Mouse (Mus musculus) cortical plate, adult 2 months (tissue): ENCODE results near the gene Tmem38b. TPM values are rescaled to one million over a fixed set of nuclear protein-coding genes. Genes with fewer than 3 reads are reported as not detected.

Source experiments
- H3K27ac ChIP-seq: fragments of 200-500 bp; 2 replicates; pipeline ENCODE4 v1.5.1; 2012; ENCODE audit warnings: low read length, control low read depth, inconsistent platforms; ENCODE audit not compliant: insufficient read depth
- H3K4me1 ChIP-seq: fragments of 200-500 bp; 2 replicates; pipeline ENCODE4 v1.6.1; 2011; ENCODE audit warnings: low read length; ENCODE audit not compliant: control insufficient read depth, insufficient read depth
- H3K4me3 ChIP-seq: fragments of 200-500 bp; 2 replicates; pipeline ENCODE4 v1.5.1; 2011; ENCODE audit warnings: mild to moderate bottlenecking, low read length, control low read depth; ENCODE audit not compliant: insufficient read depth
- CTCF ChIP-seq: fragments of 200-500 bp; IDR thresholded peaks from 2 replicates; pipeline ENCODE4 v1.5.1; 2011; ENCODE audit warnings: mild to moderate bottlenecking, control low read depth, low read length; ENCODE audit not compliant: insufficient read depth; ENCODE audit errors: extremely low read depth
- POLR2A ChIP-seq: fragments of 200-500 bp; IDR thresholded peaks from 2 replicates; pipeline ENCODE4 v1.6.1; 2011; ENCODE audit warnings: mild to moderate bottlenecking, low read length, control low read depth; ENCODE audit not compliant: insufficient read depth; ENCODE audit errors: extremely low read depth
- polyA plus RNA-seq: library from polyadenylated mRNA; depleted of rRNA; stranded (reverse); fragments of >200 nt; gene quantifications from 2 replicates; pipeline ENCODE4 v1.2.3, GENCODE M21; 2012

Gene Tmem38b
- polyA plus RNA-seq, 1 experiment, result 7.3 TPM

- H3K4me3 ChIP-seq, result no peak overlapping the region
- H3K27ac ChIP-seq, result no peak overlapping the region
- H3K4me1 ChIP-seq, result no peaks in the 10 kb centered on the region
- TF ChIP-seq CTCF, result no peak
- no peak for TF ChIP-seq POLR2A
These were observed 52.9 kb downstream of the Tmem38b start for GRCm38 (mm10) chr4:53878542-53879417.

- Histone ChIP-seq H3K4me3 (no peak overlapping the region), H3K4me1 (0 out of 2 replicates have a peak, but pooled peaks cover 2% of the 10 kb centered on the region), H3K27ac (no peak overlapping the region)
- TF ChIP-seq POLR2A (no peak), CTCF (no peak)
These were observed 57.3 kb downstream of the Tmem38b start for GRCm38 (mm10) chr4:53882921-53883682.

- H3K4me1 ChIP-seq, result 0 out of 2 replicates have a peak, but pooled peaks cover 2% of the 10 kb centered on the region
- H3K27ac ChIP-seq, result no peak overlapping the region
- peak; percentile 63; the same call in 1 of the 2 replicates for TF ChIP-seq CTCF
- TF ChIP-seq POLR2A, result no peak
- H3K4me3 ChIP-seq, result no peak overlapping the region
These were observed 58.8 kb downstream of the Tmem38b start for GRCm38 (mm10) chr4:53884351-53885245.

DNA sequence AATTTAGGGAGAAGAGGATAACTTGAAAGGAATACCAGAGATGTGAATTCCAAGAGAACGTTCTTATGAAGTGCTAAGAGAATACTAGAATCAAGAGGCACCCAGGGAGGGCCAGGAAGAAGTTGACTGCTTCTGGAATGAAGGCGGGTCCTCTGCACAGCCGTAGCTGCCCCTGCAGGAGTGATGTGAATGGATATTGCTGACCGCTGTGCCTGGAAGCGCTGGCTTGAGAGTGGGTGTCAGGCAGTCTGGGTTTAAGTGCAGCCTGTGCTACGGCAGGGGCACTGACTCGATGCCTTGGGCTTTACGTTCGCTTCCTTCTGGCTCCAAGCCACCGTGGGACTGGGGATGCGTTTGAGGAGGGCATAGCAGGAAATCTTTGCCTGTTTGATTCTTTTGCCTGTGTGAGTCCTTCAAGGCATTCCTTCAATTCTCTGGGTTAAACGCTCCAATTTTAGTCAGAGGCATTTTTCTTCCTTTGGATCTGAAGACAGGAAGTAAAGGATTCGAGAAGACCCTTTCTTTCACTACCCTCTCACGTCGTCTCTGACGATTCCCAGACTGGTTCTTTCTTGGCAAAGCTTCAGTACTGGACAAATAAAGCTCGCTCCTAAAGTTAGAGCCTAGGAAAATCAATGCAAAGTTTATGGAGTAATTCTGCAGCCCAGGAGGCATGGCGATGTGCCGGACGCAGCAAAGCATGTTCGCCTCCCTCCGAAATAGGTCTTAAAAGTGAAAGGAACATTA lies 60.7 kb downstream of the Tmem38b start:
- no peak overlapping the region for H3K27ac ChIP-seq
- TF ChIP-seq POLR2A, result no peak
- TF ChIP-seq CTCF, result no peak
- no peak overlapping the region for H3K4me3 ChIP-seq
- 0 out of 2 replicates have a peak, but pooled peaks cover 2% of the 10 kb centered on the region for H3K4me1 ChIP-seq

GRCm38 (mm10) chr4:53895335-53895734 lies 69.5 kb downstream of the Tmem38b start:
- TF ChIP-seq CTCF, result no peak
- no peak for TF ChIP-seq POLR2A
- Histone ChIP-seq H3K4me3 (no peak overlapping the region), H3K27ac (no peak overlapping the region), H3K4me1 (no peaks in the 10 kb centered on the region)

GRCm38 (mm10) chr4:53896150-53896833 lies 70.4 kb downstream of the Tmem38b start:
- Histone ChIP-seq H3K4me1 (no peaks in the 10 kb centered on the region), H3K4me3 (no peak overlapping the region), H3K27ac (no peak overlapping the region)
- TF ChIP-seq CTCF, result no peak
- TF ChIP-seq POLR2A, result no peak

DNA sequence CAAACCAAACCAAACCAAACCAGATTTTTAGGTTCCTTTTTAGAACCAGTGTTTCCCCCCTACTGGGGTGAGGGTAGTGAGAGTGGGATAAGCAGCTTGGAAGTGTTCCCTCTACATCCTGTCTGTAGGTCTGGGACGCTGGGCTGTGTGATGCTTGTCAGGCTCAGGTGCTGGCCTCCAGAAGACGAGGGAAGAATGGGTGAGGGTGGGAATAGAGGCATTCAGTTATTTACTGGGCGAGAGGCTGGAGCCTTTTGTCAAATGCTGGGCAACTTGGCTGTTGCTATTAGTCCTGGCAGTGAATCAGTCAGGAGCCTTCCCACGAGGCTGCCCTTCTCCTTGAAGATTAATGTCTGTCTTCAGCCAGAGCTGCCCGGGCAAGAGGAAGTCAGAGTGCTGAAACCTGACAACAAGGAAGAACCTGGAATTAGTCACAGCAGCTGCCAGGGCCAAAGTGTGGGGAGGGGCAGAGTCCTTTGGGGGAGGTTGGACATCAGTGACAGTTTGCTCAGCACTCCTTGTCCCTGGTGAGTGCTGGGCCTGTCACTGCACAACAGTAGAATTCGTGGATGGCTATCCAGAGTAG lies 74.6 kb downstream of the Tmem38b start:
- Histone ChIP-seq H3K4me3 (no peak overlapping the region), H3K27ac (no peak overlapping the region), H3K4me1 (no peaks in the 10 kb centered on the region)
- TF ChIP-seq CTCF (no peak), POLR2A (no peak)

DNA sequence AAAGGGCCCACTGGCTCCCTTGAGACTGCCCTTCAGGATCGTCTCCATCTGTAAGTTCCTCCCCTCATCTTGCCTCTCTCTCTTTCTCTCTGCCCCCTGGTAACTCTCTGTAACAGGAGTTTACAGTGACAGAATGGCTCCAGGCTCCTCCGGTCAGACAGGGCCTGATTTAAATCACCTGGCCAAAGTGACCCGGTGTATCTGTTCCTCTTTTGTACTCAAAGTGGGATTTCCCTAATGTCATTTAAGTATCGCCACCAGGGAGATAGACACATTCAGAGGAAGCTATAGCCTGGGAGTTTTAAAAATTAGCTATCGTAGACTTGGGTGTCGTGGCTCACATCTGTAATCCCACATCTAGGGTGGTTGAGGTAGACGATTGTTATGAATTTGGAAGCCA lies 78.5 kb downstream of the Tmem38b start:
- H3K4me1 ChIP-seq, result no peaks in the 10 kb centered on the region
- no peak overlapping the region for H3K27ac ChIP-seq
- H3K4me3 ChIP-seq, result no peak overlapping the region
- TF ChIP-seq CTCF (no peak), POLR2A (no peak)
